Mouse (Mus musculus) v-Abl transformed pro-B cells (cell line): Measurements from ENCODE around the gene Foxp1.

Experiments used
- in situ Hi-C, 2 experiments: fragments of 400-800 bp; cut with MboI; formaldehyde crosslinking; loops; one replicate each; pipeline ENCODE4 v1.15.1; 2025; ENCODE audit not compliant: unreplicated experiment in 2 of 2

Gene Foxp1

GRCm38 (mm10) chr6:98996346-98996745 lies 526.2 kb downstream of the Foxp1 start:
- in situ Hi-C loops: no loop called here

- in situ Hi-C loops: no loop called here
Observed at GRCm38 (mm10) chr6:98995681-98996080, 526.8 kb downstream of the Foxp1 start.

DNA sequence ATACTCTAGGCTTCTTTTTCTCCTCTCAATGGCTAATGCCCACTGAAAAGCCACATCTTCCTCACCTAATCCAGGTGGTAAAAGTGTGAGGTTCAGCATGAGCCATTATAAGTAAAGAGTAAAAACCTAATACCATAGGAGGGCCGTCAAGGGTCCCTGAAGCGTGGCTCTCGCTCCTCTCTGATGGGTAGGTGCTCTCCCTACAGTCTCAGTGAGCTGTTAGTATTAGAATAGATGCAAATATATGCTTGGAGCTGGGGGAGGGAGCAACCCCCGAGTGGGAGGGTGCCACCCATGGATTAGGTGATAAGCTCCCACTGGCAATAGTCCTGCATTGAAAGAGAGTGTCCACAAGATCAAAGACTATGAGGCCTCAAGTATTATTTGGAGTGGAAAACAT lies 527.6 kb downstream of the Foxp1 start:
- in situ Hi-C loops: no loop called here

DNA sequence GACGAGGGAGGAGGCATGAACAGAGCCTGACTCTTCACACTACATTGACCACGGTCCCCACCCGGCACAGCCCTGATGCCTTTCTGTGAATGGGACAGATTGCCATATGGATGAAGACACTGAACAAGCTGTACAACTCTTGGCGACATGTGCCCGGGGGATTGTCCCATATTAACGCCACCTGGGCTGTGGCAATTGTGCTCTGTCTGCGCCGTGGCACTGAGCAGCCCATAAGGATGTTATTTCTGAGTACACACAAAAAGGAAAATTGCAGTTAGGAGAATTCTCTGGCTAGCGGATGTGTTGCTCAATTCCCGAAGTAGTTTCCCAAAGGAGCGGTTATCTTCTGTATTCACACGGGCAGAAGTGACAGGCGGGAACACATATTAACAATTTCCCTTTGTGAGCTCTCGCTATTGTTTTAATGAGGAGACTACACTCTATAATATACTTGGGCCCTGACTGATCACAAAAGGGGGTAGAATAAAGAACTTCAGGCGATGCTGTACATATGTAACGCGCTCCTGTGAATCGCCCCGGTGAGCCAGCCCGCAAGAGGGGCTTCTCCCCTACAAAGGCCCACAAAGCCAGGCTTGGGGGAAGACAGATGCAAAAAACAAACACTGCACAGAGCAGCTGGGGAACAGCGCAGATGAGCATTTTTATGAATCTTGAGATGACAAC lies 528.3 kb downstream of the Foxp1 start:
- in situ Hi-C loops: no loop called here

DNA sequence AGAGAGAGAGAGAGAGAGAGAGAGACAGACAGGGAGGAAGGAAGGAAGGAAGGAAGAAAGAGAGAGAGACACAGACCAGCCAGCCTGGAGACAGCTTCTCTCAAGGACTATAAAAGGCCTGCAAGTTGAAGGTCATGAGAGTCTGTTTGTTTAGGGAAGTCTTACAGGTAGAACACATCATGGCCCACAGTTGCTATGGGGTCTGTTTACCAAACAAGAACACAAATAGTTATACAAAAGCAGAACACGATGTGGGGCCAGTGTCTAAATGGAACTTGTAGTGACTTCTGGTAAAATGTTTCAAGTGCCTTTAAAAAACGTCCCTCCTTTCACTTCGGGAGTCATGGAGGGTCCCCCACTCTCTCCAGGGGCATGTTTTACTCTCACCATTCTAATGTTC lies 529.3 kb downstream of the Foxp1 start:
- in situ Hi-C loops: no loop called here

- in situ Hi-C loops: no loop called here
Observed at GRCm38 (mm10) chr6:98992772-98993147, 529.8 kb downstream of the Foxp1 start.

- in situ Hi-C loops: no loop called here
Observed at GRCm38 (mm10) chr6:98991900-98992771, 530.4 kb downstream of the Foxp1 start.

DNA sequence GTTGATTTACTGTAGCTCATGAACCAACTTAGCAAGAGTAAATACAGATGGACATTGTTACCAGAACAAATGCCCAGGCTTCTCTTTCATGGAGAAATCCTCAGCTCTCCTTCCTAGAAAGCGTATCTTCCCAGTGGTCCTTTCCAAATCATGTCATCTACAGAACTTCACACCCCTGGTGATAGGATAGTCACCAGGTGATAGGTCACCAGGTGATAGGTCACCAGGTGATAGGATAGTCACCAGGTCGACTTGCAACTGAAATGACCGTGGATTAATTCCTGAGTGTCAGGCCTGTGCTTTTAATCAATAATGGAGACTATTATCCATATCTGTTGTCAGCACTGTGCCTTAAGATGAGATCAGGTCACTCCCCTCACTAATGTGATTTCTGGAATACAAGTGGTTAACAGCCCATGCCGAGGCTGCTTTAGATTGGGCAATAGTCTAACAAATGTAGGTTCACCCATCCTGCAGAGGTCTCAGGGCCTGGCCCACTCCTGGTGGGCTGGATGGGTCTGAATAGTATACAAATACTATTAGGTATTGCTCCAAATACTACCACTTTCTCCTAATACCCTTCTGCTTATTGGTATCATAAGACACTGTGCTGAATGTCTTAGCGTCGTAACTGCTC lies 534.9 kb downstream of the Foxp1 start:
- in situ Hi-C loops: no loop called here

DNA sequence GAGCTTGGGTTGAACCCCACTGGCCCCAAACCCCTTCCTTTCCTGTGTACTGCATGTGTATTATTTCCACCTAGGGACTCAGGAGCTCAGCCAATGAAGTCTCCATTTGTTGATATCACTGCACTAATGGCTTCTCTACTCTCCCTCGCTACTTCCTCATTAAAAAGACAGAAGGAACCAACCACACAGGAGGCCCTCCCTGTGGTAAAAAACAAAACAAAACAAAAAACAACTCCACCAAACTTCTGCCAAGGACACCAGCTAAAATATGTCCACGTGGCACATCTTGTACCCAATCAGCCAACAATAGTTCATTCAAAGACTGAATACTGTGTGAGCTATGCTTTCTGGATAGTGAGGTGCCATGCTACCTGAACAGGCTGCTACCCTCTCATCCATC lies 537.1 kb downstream of the Foxp1 start:
- in situ Hi-C loops: no loop called here

DNA sequence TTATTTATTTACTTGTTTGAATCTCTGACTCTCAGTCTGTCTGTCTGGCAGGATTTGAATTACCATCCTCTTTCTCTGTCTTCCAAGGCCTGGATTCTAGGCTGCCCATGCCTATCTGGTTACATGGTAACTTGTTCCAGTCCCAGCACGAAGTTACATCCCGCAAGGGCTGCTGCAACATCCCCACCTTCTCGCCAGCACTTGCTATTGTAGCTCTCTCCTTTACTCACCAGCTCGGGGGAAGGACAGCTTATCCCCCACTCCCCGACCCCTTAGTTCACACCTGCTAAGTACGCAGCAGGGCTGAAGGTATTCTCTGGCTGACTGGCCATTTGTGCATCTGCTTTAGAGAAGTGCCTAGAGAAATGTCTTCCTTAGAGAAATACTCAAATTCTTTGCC lies 537.9 kb downstream of the Foxp1 start:
- in situ Hi-C loops: no loop called here

GRCm38 (mm10) chr6:98984026-98984425 lies 538.5 kb downstream of the Foxp1 start:
- in situ Hi-C loops: no loop called here

DNA sequence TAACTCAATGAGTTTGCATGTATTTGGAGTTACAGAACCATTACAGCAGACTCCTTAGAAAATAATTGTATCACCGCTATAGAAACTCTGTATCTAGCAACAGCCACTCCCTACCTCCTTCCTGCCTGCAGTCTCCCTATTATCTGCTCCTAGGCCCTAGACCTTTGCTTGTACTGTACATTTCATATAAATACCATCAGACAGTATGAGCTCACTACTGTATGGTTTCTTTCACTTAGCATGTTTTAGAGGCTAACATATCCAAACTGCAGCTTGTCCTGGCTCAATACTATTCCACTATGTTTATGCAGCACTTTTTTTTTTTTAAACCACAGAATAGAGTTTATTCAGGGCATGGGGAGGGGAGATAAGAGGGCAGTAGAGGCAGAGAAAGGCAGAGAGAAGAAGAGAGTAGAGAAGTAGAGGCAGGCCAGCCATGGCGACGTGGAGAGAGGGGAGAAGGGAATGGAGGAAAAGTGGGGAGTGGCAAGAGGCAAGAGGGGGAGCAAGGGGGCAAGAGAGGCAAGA lies 539.1 kb downstream of the Foxp1 start:
- in situ Hi-C loops: no loop called here

DNA sequence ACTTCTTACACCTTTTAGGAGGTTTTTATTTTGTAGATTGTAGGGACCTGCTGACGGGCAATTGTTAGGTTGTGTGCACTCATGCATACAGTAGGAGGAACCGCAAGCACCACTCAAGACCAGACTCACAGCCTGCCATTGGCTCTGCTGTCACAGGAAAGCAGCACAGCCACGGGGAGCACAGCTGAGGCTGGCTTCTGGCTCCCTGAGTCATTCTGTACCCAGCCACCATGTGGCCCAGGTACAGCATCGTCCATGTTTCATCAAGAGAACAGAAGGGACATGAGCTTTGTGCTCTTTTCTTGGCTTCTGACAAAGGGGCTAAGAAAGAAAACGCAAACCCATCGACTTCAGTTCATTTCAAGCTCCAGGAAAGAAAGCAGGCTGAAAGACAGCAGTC lies 541.3 kb downstream of the Foxp1 start:
- in situ Hi-C loops: no loop called here

DNA sequence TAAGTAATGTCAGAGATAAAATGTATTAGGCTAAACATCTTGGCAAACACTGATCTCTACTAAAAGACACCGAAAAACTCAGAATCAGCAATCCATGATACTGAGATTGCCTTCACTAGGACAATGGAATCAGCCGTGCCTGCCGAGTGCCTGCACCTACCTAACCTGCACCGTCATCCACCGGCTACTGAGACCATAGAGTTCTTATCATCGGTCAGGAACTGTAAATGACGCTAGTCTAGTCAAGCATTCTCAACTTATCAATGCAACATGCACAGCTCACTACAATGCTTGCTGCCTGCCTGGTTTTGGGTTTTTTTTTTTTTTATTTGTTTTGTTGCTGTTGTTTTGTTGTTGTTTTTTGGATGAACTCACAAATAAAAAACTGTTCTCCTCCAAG lies 542.1 kb downstream of the Foxp1 start:
- in situ Hi-C loops: no loop called here

DNA sequence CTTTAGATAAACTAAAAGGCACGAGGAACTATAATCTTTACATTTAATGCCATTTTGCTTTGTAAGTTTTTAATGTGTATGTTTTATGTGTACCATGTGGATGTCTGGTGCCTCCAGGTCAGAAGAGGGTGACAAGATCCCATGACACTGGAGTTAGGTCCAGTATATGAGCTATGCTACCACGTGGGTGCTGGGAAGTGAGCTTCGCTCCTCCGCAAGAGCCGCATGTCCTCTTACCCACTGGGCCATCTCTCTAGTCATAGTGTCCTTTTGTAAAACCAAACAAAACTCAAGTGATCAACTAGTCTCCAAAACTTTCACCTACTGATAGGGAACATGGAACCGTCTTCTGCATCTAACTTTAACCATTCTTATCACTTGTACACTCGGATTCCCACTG lies 542.5 kb downstream of the Foxp1 start:
- in situ Hi-C loops: no loop called here

DNA sequence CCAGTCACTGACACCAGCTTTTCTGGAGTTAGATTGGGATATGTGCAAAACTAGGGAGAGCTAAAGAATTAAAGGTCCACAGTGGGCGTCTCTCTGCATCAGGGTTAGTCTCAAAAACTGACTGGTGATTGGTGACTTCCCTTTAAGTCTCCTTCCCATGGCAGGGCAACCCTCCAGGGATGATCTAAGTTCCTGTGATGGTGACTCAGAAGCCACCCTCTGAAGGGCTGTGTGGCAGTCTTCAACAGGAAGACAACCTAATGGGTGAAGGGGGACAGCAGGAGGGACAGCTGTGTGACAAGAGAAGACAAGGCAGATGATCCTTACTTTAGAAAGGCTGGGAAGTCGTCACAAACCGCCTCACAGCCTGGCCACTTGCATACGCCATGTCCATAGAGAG lies 544.7 kb downstream of the Foxp1 start:
- in situ Hi-C loops: no loop called here

DNA sequence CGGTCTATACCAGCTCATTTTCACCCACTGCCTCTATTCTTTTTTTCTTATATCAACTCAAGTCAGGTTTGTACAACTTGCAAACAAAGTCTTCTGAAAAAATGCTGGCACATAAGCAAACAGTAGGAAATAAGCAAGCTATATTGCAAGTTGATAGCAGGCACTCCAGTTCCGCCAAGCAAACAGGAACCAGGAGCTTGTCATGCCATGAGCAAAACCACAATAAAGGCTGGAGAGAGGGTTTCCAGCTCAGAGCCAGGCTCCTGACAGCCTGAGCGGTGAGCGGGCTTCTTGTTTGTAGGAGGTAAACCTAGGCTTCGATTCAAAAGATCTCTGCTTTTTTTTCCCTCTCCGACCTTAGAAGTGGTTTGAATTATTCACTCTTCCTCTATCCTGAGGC lies 546.6 kb downstream of the Foxp1 start:
- in situ Hi-C loops: no loop called here

- in situ Hi-C loops: loop anchor here (5.0 kb wide), 1 partner anchor 479 kb away; no protein-coding TSS in a partner anchor
Observed at GRCm38 (mm10) chr6:98973433-98973832, 549.1 kb downstream of the Foxp1 start.

DNA sequence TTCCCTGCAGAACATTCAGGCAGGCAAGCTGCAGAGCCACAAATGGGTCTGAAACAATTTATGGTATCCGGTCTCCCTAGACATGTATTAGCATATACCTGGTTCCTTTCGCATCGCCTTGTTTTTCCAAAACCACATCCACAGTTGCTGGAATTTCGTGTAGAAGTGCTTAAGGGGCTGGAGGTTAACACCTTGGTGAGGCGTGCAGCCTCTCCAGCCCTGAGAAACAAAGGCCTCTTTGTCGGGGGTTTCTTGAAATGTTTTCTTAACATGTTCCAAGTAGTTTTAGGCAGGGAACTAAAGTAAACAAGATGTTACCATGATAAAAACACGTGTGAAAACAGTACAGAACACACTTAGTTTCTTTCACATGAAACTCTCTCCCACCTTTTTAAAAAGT lies 550.1 kb downstream of the Foxp1 start:
- in situ Hi-C loops: loop anchor here (5.0 kb wide), 1 partner anchor 480 kb away; no protein-coding TSS in a partner anchor

- in situ Hi-C loops: no loop called here
Observed at GRCm38 (mm10) chr6:98959333-98959732, 563.2 kb downstream of the Foxp1 start.

DNA sequence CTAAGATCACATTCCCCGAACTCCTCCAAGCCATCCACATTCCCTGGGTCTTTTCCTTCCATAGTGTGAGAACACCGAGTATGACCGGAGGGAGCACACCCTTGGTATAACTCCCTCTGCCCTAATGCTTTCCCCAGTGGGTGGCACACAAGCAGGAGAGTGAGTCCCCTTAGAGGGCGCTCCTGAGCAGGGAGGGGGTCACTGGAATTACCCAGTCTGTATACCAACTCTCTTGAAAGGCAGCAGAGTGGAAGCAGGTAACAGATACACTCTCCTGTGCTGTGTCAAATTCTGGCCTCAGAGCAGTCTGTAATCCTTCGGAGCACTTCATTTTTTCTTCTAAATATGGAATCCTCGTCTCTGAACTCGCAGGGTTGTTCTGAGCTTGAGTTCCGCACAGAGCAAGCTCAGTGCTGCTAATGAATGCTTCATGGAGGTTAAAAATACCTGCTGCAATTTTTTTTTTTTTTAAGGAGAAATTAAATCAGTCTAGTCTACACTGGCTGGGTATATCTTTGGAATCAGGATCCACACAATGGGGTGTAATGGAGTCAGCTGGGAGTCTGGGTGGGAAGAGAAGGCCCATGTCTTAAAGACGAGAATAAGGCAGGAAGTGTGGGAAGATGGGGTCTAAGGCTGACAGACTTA lies 565.9 kb downstream of the Foxp1 start:
- in situ Hi-C loops: no loop called here
